Mouse (Mus musculus) small intestine, adult 2 months (tissue): ENCODE measurements around the gene Olfr97.

Source experiments
- CTCF ChIP-seq: fragments of 200-500 bp; IDR thresholded peaks from 2 replicates; pipeline ENCODE4 v1.5.1; 2012; ENCODE audit warnings: low read depth, mild to moderate bottlenecking, control low read depth, inconsistent platforms, low read length, moderate library complexity, mixed read lengths; ENCODE audit not compliant: insufficient replicate concordance, insufficient read length; ENCODE audit errors: extremely low read depth
- POLR2A ChIP-seq: fragments of 200-500 bp; IDR thresholded peaks from 2 replicates; pipeline ENCODE4 v1.6.1; 2012; ENCODE audit warnings: low read depth, mild to moderate bottlenecking, control low read depth, inconsistent platforms, low read length, moderate library complexity

GRCm38 (mm10) chr17:37203206-37203916 is 33.8 kb downstream of the Olfr97 start:
- TF ChIP-seq CTCF: peak; percentile 98; the same call in 1 of the 2 replicates
- TF ChIP-seq POLR2A: no peak
